Mouse (Mus musculus) midbrain, embryonic 14.5 days (tissue): ENCODE measurements around the gene Prkn. TPM values are rescaled to one million over a fixed set of nuclear protein-coding genes. Genes with fewer than 3 reads are reported as not detected.

Experiments
- ATAC-seq: fragments of 200-750 bp; cut with Nextera tagmentation; 2 replicates; pipeline ENCODE4 v1.8.0; 2017; ENCODE audit warnings: moderate number of reproducible peaks, moderate library complexity; ENCODE audit not compliant: low FRiP score, low TSS enrichment
- DNase-seq: peaks from one replicate; pipeline ENCODE4 v3.0.0-alpha.2; 2015
- H3K27ac ChIP-seq: fragments of 300-500 bp; sonication (generic); replicated peaks from 2 replicates; pipeline ENCODE4 v1.5.1; 2014; ENCODE audit warnings: mild to moderate bottlenecking, low read depth, low read length, moderate library complexity
- H3K27me3 ChIP-seq: fragments of 300-500 bp; sonication (generic); 2 replicates; pipeline ENCODE4 v1.6.1; 2014; ENCODE audit warnings: low read length, control low read depth, mixed read lengths; ENCODE audit not compliant: control insufficient read depth, insufficient read depth
- H3K36me3 ChIP-seq: fragments of 300-500 bp; sonication (generic); 2 replicates; pipeline ENCODE4 v1.6.1; 2014; ENCODE audit warnings: low read length, control low read depth; ENCODE audit not compliant: control insufficient read depth, insufficient read depth
- H3K4me1 ChIP-seq: fragments of 300-500 bp; sonication (generic); 2 replicates; pipeline ENCODE4 v1.6.1; 2014; ENCODE audit warnings: mild to moderate bottlenecking, antibody characterized with exemption, low read length, control low read depth; ENCODE audit not compliant: control insufficient read depth, insufficient read depth
- H3K4me2 ChIP-seq: fragments of 300-500 bp; sonication (generic); 2 replicates; pipeline ENCODE4 v1.6.1; 2014; ENCODE audit warnings: mild to moderate bottlenecking, low read length, moderate library complexity
- H3K4me3 ChIP-seq: fragments of 300-500 bp; sonication (generic); replicated peaks from 2 replicates; pipeline ENCODE4 v1.5.1; 2014; ENCODE audit warnings: low read depth, low read length
- H3K9ac ChIP-seq: fragments of 300-500 bp; sonication (generic); replicated peaks from 2 replicates; pipeline ENCODE4 v1.6.1; 2014; ENCODE audit warnings: mild to moderate bottlenecking, low read length, moderate library complexity
- H3K9me3 ChIP-seq: fragments of 300-500 bp; sonication (generic); 2 replicates; pipeline ENCODE4 v1.6.1; 2016; ENCODE audit warnings: low read length, control low read depth, mixed read lengths; ENCODE audit not compliant: control insufficient read depth
- WGBS: fragments of 180-500 bp; shearing (Covaris S2); extraction: QIAGEN DNeasy Blood & Tissue Kit; methylation state at CpG from one replicate; pipeline ENCODE4 v1.1.7; 2014; 5-methylcytosine and 5-hydroxymethylcytosine counted together
- polyA plus RNA-seq: library from polyadenylated mRNA; unstranded; fragments of >200 nt; fragmentation: Nextera tagmentation; extraction: Ambion mirVana; gene quantifications from 2 replicates; pipeline ENCODE4 v1.2.1, GENCODE M21; 2014

The Prkn gene
- polyA plus RNA-seq, 1 experiment from 2014 or later = 4.4 TPM

GRCm38 (mm10) chr17:11076319-11076903 is 236.2 kb downstream of the Prkn start:
- H3K36me3 ChIP-seq = no peaks in the 10 kb centered on the region
- H3K27me3 ChIP-seq = no peaks in the 10 kb centered on the region
- H3K4me1 ChIP-seq = peaks cover 8% of the 10 kb centered on the region; the same call in 1 of the 2 replicates
- H3K9ac ChIP-seq = no peak overlapping the region
- H3K9me3 ChIP-seq = no peaks in the 10 kb centered on the region
- DNase-seq (peak; percentile 89), ATAC-seq (peak; percentile 46; the same call in 1 of the 2 replicates)
- H3K4me2 ChIP-seq = 0 out of 2 replicates have a peak overlapping the region, but pooled peaks have one; percentile 18
- 11% methylated on average over 6 of the region's 6 CpGs for WGBS
- no peak overlapping the region for H3K4me3 ChIP-seq
- H3K27ac ChIP-seq = no peak overlapping the region

DNA sequence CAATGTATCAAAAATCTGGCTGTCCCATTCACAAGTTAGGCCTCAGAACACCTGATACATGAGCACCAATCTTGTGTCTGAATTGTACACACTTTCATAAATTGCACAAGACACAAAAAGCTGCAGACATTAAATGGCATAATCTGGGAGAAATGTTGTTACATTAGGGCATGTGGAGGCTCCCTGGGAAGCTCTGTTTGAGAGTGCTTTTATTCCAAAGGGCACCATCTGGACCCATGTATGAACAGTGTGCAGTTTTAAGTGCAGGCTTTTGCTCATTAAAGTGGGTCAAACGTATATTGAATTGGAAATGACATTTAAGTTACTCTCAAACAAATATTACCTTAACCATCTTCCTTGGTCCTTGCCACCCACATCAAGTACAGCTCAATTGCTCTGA is 246.3 kb downstream of the Prkn start:
- Histone ChIP-seq H3K9me3 (no peaks in the 10 kb centered on the region), H3K27me3 (no peaks in the 10 kb centered on the region), H3K36me3 (no peaks in the 10 kb centered on the region), H3K4me3 (no peak overlapping the region), H3K27ac (no peak overlapping the region), H3K9ac (no peak overlapping the region), H3K4me2 (no peak overlapping the region), H3K4me1 (peaks cover 4% of the 10 kb centered on the region; the same call in 1 of the 2 replicates)
- no peak for DNase-seq
- 55% methylated on average over 1 of the region's 1 CpGs for WGBS
- ATAC-seq = no peak

- WGBS = 77% methylated on average over 5 of the region's 5 CpGs
- H3K27ac ChIP-seq = no peak overlapping the region
- no peaks in the 10 kb centered on the region for H3K27me3 ChIP-seq
- H3K4me2 ChIP-seq = no peak overlapping the region
- H3K9ac ChIP-seq = no peak overlapping the region
- no peak overlapping the region for H3K4me3 ChIP-seq
- peaks cover 4% of the 10 kb centered on the region; the same call in 1 of the 2 replicates for H3K4me1 ChIP-seq
- no peaks in the 10 kb centered on the region for H3K9me3 ChIP-seq
- ATAC-seq (no peak), DNase-seq (no peak)
- H3K36me3 ChIP-seq = no peaks in the 10 kb centered on the region
Observed at GRCm38 (mm10) chr17:11087088-11087487, 246.9 kb downstream of the Prkn start.

GRCm38 (mm10) chr17:11087823-11088222 is 247.6 kb downstream of the Prkn start:
- Histone ChIP-seq H3K9ac (no peak overlapping the region), H3K27me3 (no peaks in the 10 kb centered on the region), H3K4me2 (no peak overlapping the region), H3K4me1 (peaks cover 4% of the 10 kb centered on the region; the same call in 1 of the 2 replicates), H3K9me3 (no peaks in the 10 kb centered on the region), H3K27ac (peak overlapping the region; percentile 39; the same call in 1 of the 2 replicates), H3K4me3 (no peak overlapping the region), H3K36me3 (no peaks in the 10 kb centered on the region)
- 35% methylated on average over 8 of the region's 8 CpGs for WGBS
- DNase-seq (peak; percentile 59), ATAC-seq (no peak)

DNA sequence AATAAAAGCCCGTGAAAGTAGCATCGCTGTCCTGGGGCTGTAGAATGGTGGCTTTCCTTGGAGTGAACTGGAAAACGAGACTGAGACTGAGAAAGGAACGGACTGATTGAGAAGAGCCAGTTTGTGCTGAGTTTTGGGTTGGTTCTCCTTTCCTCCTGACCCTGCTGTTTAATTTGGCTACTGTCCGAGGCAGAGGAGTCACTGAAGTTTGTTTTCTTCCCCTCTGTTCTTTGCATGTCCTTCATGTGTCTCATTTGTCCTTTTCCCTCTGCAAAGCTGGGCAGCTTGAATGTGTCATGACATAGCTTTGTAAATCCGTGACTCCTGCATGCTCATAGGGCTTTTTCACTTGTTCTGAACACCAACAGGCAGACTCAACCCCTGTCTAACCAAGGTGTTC is 249.2 kb downstream of the Prkn start:
- Histone ChIP-seq H3K4me1 (peaks cover 7% of the 10 kb centered on the region; the same call in 1 of the 2 replicates), H3K9me3 (no peaks in the 10 kb centered on the region), H3K27me3 (no peaks in the 10 kb centered on the region), H3K36me3 (no peaks in the 10 kb centered on the region), H3K4me3 (no peak overlapping the region), H3K9ac (no peak overlapping the region), H3K4me2 (no peak overlapping the region), H3K27ac (no peak overlapping the region)
- WGBS = 82% methylated on average over 6 of the region's 6 CpGs
- no peak for DNase-seq
- no peak for ATAC-seq

- Histone ChIP-seq H3K27ac (no peak overlapping the region), H3K4me1 (peaks cover 5% of the 10 kb centered on the region; the same call in 1 of the 2 replicates), H3K36me3 (no peaks in the 10 kb centered on the region), H3K4me3 (no peak overlapping the region), H3K9me3 (no peaks in the 10 kb centered on the region), H3K4me2 (no peak overlapping the region), H3K9ac (no peak overlapping the region), H3K27me3 (no peaks in the 10 kb centered on the region)
- WGBS = 23% methylated on average over 6 of the region's 6 CpGs
- DNase-seq = no peak
- ATAC-seq = no peak
Observed at GRCm38 (mm10) chr17:11092900-11093299, 252.7 kb downstream of the Prkn start.

DNA sequence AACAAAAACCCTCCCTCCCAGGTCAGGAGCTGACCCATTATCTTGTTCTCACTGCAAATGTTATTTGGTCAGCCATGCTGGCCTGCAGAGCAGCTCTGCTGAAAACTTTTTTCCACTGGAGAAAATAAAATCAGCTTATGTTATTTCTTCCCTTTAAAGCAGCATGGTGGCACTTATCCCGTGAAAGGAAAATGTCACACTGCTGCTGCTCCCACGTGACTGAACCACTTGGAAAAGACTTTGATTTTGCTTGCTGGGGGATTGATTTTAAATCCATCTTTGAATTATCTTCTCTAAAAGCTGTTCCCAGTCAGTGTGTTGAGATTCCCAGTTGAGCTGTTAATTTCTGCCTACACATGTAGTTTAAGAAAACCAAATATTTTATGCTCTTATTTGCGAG is 253.1 kb downstream of the Prkn start:
- Histone ChIP-seq H3K36me3 (no peaks in the 10 kb centered on the region), H3K27ac (no peak overlapping the region), H3K4me3 (no peak overlapping the region), H3K9me3 (no peaks in the 10 kb centered on the region), H3K4me1 (0 out of 2 replicates have a peak, but pooled peaks cover 2% of the 10 kb centered on the region), H3K4me2 (no peak overlapping the region), H3K27me3 (no peaks in the 10 kb centered on the region), H3K9ac (no peak overlapping the region)
- WGBS = 32% methylated on average over 3 of the region's 3 CpGs
- ATAC-seq = no peak
- DNase-seq = peak; percentile 49

DNA sequence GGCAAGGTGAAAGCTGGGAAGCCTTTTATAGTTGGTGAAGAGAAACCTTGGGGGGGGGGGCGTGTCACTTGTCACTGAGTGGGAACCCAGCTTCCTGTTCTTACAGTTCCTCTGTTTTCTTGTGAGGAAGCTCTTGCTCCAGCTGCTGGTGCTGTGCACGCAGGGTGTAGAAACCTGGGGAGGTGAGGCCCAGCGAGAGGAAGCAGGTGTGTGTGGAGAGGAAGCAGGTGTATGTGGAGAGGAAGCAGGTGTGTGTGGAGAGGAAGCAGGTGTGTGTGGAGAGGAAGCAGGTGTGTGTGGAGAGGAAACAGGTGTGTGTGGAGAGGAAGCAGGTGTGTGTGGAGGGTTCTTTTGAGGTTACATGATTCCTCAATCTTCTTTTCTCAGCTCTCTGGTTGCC is 266.8 kb downstream of the Prkn start:
- no peak for DNase-seq
- H3K9ac ChIP-seq = no peak overlapping the region
- H3K9me3 ChIP-seq = no peaks in the 10 kb centered on the region
- no peak overlapping the region for H3K4me2 ChIP-seq
- ATAC-seq = no peak
- no peaks in the 10 kb centered on the region for H3K4me1 ChIP-seq
- no peak overlapping the region for H3K4me3 ChIP-seq
- H3K27me3 ChIP-seq = no peaks in the 10 kb centered on the region
- H3K27ac ChIP-seq = no peak overlapping the region
- 86% methylated on average over 3 of the region's 3 CpGs for WGBS
- no peaks in the 10 kb centered on the region for H3K36me3 ChIP-seq

- no peaks in the 10 kb centered on the region for H3K36me3 ChIP-seq
- ATAC-seq = no peak
- H3K4me3 ChIP-seq = no peak overlapping the region
- H3K4me2 ChIP-seq = no peak overlapping the region
- H3K4me1 ChIP-seq = no peaks in the 10 kb centered on the region
- no peak for DNase-seq
- 55% methylated on average over 2 of the region's 2 CpGs for WGBS
- H3K9me3 ChIP-seq = no peaks in the 10 kb centered on the region
- no peaks in the 10 kb centered on the region for H3K27me3 ChIP-seq
- no peak overlapping the region for H3K9ac ChIP-seq
- no peak overlapping the region for H3K27ac ChIP-seq
Observed at GRCm38 (mm10) chr17:11107916-11108315, 267.7 kb downstream of the Prkn start.
